7 mouse cellular contexts compared by ENCODE assay signal in genomic region chr15:100757527-100757978, GRCm38 (mm10). TPM values are rescaled to one million over a fixed set of nuclear protein-coding genes. Genes with fewer than 3 reads are reported as not detected.
DNase-seq lines count a peak whose midpoint lies in the region; ATAC-seq and TF ChIP-seq lines count a peak whose summit lies in the region.

No protein-coding gene starts in this region.

- H3K9ac ChIP-seq in liver, embryonic 11.5 days (ENCODE audit: low read depth, low read length) = no peak overlapping the region

- peak; percentile 64 for TF ChIP-seq CTCF in gastrocnemius, adult 2 months (IDR thresholded peaks at IDR 0.05)
- peak; percentile 64 for TF ChIP-seq CTCF in olfactory bulb, adult 2 months (IDR thresholded peaks at IDR 0.05; ENCODE audit: insufficient read depth, low read depth, low read length)

- H3K27me3 ChIP-seq in liver, embryonic 11.5 days (replicated peaks; ENCODE audit: control insufficient read depth, insufficient read depth, low read length) = peaks cover 17% of the 10 kb centered on the region

- DNase-seq in 3T3-L1 (ENCODE audit: low read depth, low spot score) = peak; percentile 89
- DNase-seq in CD8-positive naive resting alpha-beta T cell, adult 2 months (ENCODE audit: low read depth in 2 of 2, low spot score in 2 of 2) = peak; percentile 55 to 70
- DNase-seq in gastrocnemius, adult 2 months = peak; percentile 60
- DNase-seq in kidney, adult 11 months = peak; percentile 67
- DNase-seq in liver, embryonic 11.5 days (ENCODE audit: low spot score) = peak; percentile 71

- H3K4me3 ChIP-seq in gastrocnemius, adult 2 months = no peak overlapping the region; the same call in 1 of the 2 replicates
- no peak overlapping the region for H3K4me3 ChIP-seq in liver, embryonic 11.5 days (ENCODE audit: low read depth, low read length)
- no peak overlapping the region for H3K4me3 ChIP-seq in olfactory bulb, adult 2 months (ENCODE audit: insufficient read depth, low read depth, low read length)

- no peak for TF ChIP-seq POLR2A in olfactory bulb, adult 2 months (IDR thresholded peaks at IDR 0.05; ENCODE audit: insufficient read depth, low read depth, low read length)

- peak overlapping the region; percentile 36 for H3K4me2 ChIP-seq in liver, embryonic 11.5 days

- intact Hi-C loops in gastrocnemius, adult 2 months (cut with DNase I) = loop anchor here (5.0 to 10.0 kb wide), 2 partner anchors 285 to 347 kb away; no protein-coding TSS in a partner anchor

- 0 out of 2 replicates have a peak, but pooled peaks cover 9% of the 10 kb centered on the region for H3K4me1 ChIP-seq in liver, embryonic 11.5 days (replicated peaks; ENCODE audit: control insufficient read depth, insufficient read depth, low read length)
- H3K4me1 ChIP-seq in olfactory bulb, adult 2 months (ENCODE audit: control insufficient read depth, insufficient read depth, low read length) = peaks cover 13% of the 10 kb centered on the region

- H3K36me3 ChIP-seq in liver, embryonic 11.5 days (ENCODE audit: control insufficient read depth, insufficient read depth, low read length) = no peaks in the 10 kb centered on the region

- H3K27ac ChIP-seq in gastrocnemius, adult 2 months = no peak overlapping the region
- H3K27ac ChIP-seq in liver, embryonic 11.5 days (ENCODE audit: low read depth, low read length) = no peak overlapping the region
- H3K27ac ChIP-seq in olfactory bulb, adult 2 months (ENCODE audit: insufficient read depth, low read depth, low read length) = no peak overlapping the region

- peak; percentile 62 for ATAC-seq in cerebellum, adult (ENCODE audit: insufficient number of reproducible peaks, low FRiP score, low TSS enrichment)
- peak; percentile 42; the same call in 1 of the 2 replicates for ATAC-seq in liver, embryonic 11.5 days (replicated peaks; ENCODE audit: low FRiP score)

- no peaks in the 10 kb centered on the region for H3K9me3 ChIP-seq in liver, embryonic 11.5 days (ENCODE audit: control insufficient read depth, low read length)

- WGBS in liver, embryonic 11.5 days = 3% methylated on average over 7 of the region's 7 CpGs
- 6% methylated on average over 7 of the region's 7 CpGs for WGBS in olfactory bulb, adult 2 months

RNA-seq across cellular contexts. Expression of gene Slc4a8, which starts 4.0 kb away (rescaled TPM):
- 1 to 10 TPM; 1.5 to 1.9 TPM for total RNA-seq in gastrocnemius, adult 2 months (2021)
- polyA plus RNA-seq in liver, embryonic 11.5 days (2014; fragmentation: Nextera tagmentation; extraction: Ambion mirVana) = 1.5 TPM in 2 replicates
- polyA plus RNA-seq in olfactory bulb, adult 2 months (2012; ENCODE audit: insufficient read depth, insufficient read length, low replicate concordance, missing spikeins) = 38.7 TPM in 1 of 2 replicates, not detected in the other

RNA-seq across cellular contexts. Expression of gene Galnt6, which starts 28.4 kb away (rescaled TPM):
- total RNA-seq in gastrocnemius, adult 2 months (2021) = under 1 TPM; 0.10 to 0.14 TPM
- polyA plus RNA-seq in liver, embryonic 11.5 days (2014; fragmentation: Nextera tagmentation; extraction: Ambion mirVana) = 1.2 and 1.6 TPM in 2 replicates
- not detected in 2 replicates for polyA plus RNA-seq in olfactory bulb, adult 2 months (2012; ENCODE audit: insufficient read depth, insufficient read length, low replicate concordance, missing spikeins)
